Mouse (Mus musculus): ENCODE measurements around the gene Rara. TPM values are rescaled to one million over a fixed set of nuclear protein-coding genes. Genes with fewer than 3 reads are reported as not detected.
A peak's percentile ranks its signal among the peaks of the same experiment; 100 is the strongest.

Rara gene
- polyA plus RNA-seq, 1 experiment from 2014 or later, result 33.4 TPM

DNA sequence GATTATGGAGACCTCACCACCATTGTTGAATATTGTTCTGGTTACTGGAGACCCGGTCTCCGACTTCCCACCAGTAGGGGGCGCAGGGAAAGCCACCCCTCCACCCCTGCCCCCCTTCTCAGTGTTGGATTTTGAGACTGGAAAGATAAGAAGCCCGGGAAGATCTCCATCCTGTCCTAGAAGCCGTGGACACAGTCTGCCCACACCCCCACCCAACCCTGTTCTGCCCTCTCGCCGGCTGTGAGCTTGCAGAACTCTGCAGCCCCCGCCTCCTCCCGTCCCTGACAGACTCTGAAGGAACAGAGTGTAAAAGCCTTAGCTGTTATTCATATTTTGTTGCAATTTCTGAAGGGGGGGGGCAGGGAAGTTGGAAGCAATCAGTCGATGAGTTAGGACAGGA lies 26.8 kb downstream of the Rara start:
- Histone ChIP-seq H3K4me1 (ENCODE audit: control insufficient read depth in 2 of 2, insufficient read depth in 2 of 2, low read length in 2 of 2) (peaks cover 52 to 79% of the 10 kb centered on the region in 2 experiments), H3K27ac (replicated peaks in 1 of 2; ENCODE audit: control insufficient read depth in 1 of 2, insufficient read depth in 1 of 2, low read depth in 2 of 2, low read length in 2 of 2) (peak overlapping the region; percentile 73 to 85), H3K27me3 (ENCODE audit: control insufficient read depth, insufficient read depth, low read length) (no peaks in the 10 kb centered on the region), H3K36me3 (ENCODE audit: control insufficient read depth, insufficient read depth, low read length) (peaks cover 41% of the 10 kb centered on the region), H3K4me2 (ENCODE audit: low read length) (peak overlapping the region; percentile 48), H3K9ac (ENCODE audit: low read length) (peak overlapping the region; percentile 49), H3K4me3 (ENCODE audit: control insufficient read depth in 1 of 2, insufficient read depth in 1 of 2, low read depth in 1 of 2, low read length in 2 of 2) (no peak overlapping the region), H3K9me3 (ENCODE audit: control insufficient read depth, low read length) (no peaks in the 10 kb centered on the region)
- 4% methylated on average over 10 of the region's 10 CpGs for WGBS
- ATAC-seq (ENCODE audit: insufficient number of reproducible peaks, insufficient read depth, low FRiP score, low read depth), result peak; percentile 51; the same call in 1 of the 2 replicates

- Histone ChIP-seq H3K36me3 (ENCODE audit: control insufficient read depth, insufficient read depth, low read length) (peaks cover 38% of the 10 kb centered on the region), H3K27me3 (ENCODE audit: control insufficient read depth, insufficient read depth, low read length) (no peaks in the 10 kb centered on the region), H3K4me2 (ENCODE audit: low read length) (peak overlapping the region; percentile 48), H3K4me1 (ENCODE audit: control insufficient read depth in 2 of 2, insufficient read depth in 2 of 2, low read length in 2 of 2) (peaks cover 52 to 78% of the 10 kb centered on the region in 2 experiments), H3K27ac (replicated peaks in 1 of 2; ENCODE audit: control insufficient read depth in 1 of 2, insufficient read depth in 1 of 2, low read depth in 2 of 2, low read length in 2 of 2) (peak overlapping the region; percentile 73 to 85), H3K4me3 (ENCODE audit: control insufficient read depth in 1 of 2, insufficient read depth in 1 of 2, low read depth in 1 of 2, low read length in 2 of 2) (no peak overlapping the region), H3K9me3 (ENCODE audit: control insufficient read depth, low read length) (no peaks in the 10 kb centered on the region), H3K9ac (ENCODE audit: low read length) (peak overlapping the region; percentile 49)
- ATAC-seq (ENCODE audit: insufficient number of reproducible peaks, insufficient read depth, low FRiP score, low read depth), result no peak
- 14% methylated on average over 16 of the region's 17 CpGs for WGBS
These were observed 27.4 kb downstream of the Rara start for GRCm38 (mm10) chr11:98954801-98955706.

GRCm38 (mm10) chr11:98955707-98956235 lies 28.2 kb downstream of the Rara start:
- Histone ChIP-seq H3K9me3 (ENCODE audit: control insufficient read depth, low read length) (no peaks in the 10 kb centered on the region), H3K4me1 (ENCODE audit: control insufficient read depth in 2 of 2, insufficient read depth in 2 of 2, low read length in 2 of 2) (peaks cover 48 to 78% of the 10 kb centered on the region in 2 experiments), H3K4me2 (ENCODE audit: low read length) (no peak overlapping the region), H3K27ac (replicated peaks in 1 of 2; ENCODE audit: control insufficient read depth in 1 of 2, insufficient read depth in 1 of 2, low read depth in 2 of 2, low read length in 2 of 2) (peak overlapping the region; percentile 14 to 85; a peak in 3 of 4 replicates), H3K36me3 (ENCODE audit: control insufficient read depth, insufficient read depth, low read length) (peaks cover 31% of the 10 kb centered on the region), H3K4me3 (ENCODE audit: control insufficient read depth in 1 of 2, insufficient read depth in 1 of 2, low read depth in 1 of 2, low read length in 2 of 2) (no peak overlapping the region), H3K27me3 (ENCODE audit: control insufficient read depth, insufficient read depth, low read length) (no peaks in the 10 kb centered on the region), H3K9ac (ENCODE audit: low read length) (peak overlapping the region; percentile 25; the same call in 1 of the 2 replicates)
- WGBS, result 33% methylated on average over 6 of the region's 7 CpGs
- no peak for ATAC-seq (ENCODE audit: insufficient number of reproducible peaks, insufficient read depth, low FRiP score, low read depth)

DNA sequence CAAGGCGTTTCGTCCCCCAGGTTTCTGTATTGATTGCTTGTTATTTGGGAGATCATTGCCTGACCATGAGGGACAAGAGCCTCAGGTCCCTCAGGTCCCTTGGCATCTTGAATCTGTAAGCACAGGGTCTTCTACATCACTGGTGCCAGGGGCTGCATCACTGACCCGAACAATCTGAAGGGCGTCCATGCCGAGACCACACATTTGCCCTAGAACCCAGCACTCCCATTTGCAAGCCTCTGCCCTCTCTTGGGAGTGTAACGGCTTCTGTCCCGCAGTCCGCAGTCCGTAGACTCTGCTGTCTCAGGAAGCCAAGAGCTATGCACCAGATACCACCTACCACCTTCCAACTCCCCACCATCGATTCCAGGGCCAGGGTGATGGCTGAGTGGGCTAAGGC lies 28.7 kb downstream of the Rara start:
- WGBS, result 70% methylated on average over 10 of the region's 10 CpGs
- Histone ChIP-seq H3K9me3 (ENCODE audit: control insufficient read depth, low read length) (no peaks in the 10 kb centered on the region), H3K4me2 (ENCODE audit: low read length) (no peak overlapping the region), H3K4me1 (ENCODE audit: control insufficient read depth in 2 of 2, insufficient read depth in 2 of 2, low read length in 2 of 2) (peaks cover 43 to 78% of the 10 kb centered on the region in 2 experiments), H3K36me3 (ENCODE audit: control insufficient read depth, insufficient read depth, low read length) (peaks cover 31% of the 10 kb centered on the region), H3K9ac (ENCODE audit: low read length) (no peak overlapping the region), H3K27me3 (ENCODE audit: control insufficient read depth, insufficient read depth, low read length) (no peaks in the 10 kb centered on the region), H3K27ac (replicated peaks in 1 of 2; ENCODE audit: control insufficient read depth in 1 of 2, insufficient read depth in 1 of 2, low read depth in 2 of 2, low read length in 2 of 2) (no peak overlapping the region), H3K4me3 (ENCODE audit: control insufficient read depth in 1 of 2, insufficient read depth in 1 of 2, low read depth in 1 of 2, low read length in 2 of 2) (no peak overlapping the region)
- no peak for ATAC-seq (ENCODE audit: insufficient number of reproducible peaks, insufficient read depth, low FRiP score, low read depth)

GRCm38 (mm10) chr11:98959437-98960312 lies 32.1 kb downstream of the Rara start:
- no peaks in the 10 kb centered on the region for H3K9me3 ChIP-seq (ENCODE audit: control insufficient read depth, low read length)
- ATAC-seq (ENCODE audit: insufficient number of reproducible peaks, insufficient read depth, low FRiP score, low read depth), result no peak
- peak overlapping the region; percentile 63 to 91 for H3K27ac ChIP-seq (replicated peaks in 1 of 2; ENCODE audit: control insufficient read depth in 1 of 2, insufficient read depth in 1 of 2, low read depth in 2 of 2, low read length in 2 of 2)
- H3K4me3 ChIP-seq (ENCODE audit: control insufficient read depth in 1 of 2, insufficient read depth in 1 of 2, low read depth in 1 of 2, low read length in 2 of 2), result peak overlapping the region; percentile 55 to 65
- peaks cover 44 to 77% of the 10 kb centered on the region in 2 experiments for H3K4me1 ChIP-seq (ENCODE audit: control insufficient read depth in 2 of 2, insufficient read depth in 2 of 2, low read length in 2 of 2)
- H3K36me3 ChIP-seq (ENCODE audit: control insufficient read depth, insufficient read depth, low read length), result peaks cover 20% of the 10 kb centered on the region
- H3K9ac ChIP-seq (ENCODE audit: low read length), result peak overlapping the region; percentile 82
- peak overlapping the region; percentile 88 for H3K4me2 ChIP-seq (ENCODE audit: low read length)
- under 1% methylated on average over 43 of the region's 43 CpGs for WGBS
- no peaks in the 10 kb centered on the region for H3K27me3 ChIP-seq (ENCODE audit: control insufficient read depth, insufficient read depth, low read length)

DNA sequence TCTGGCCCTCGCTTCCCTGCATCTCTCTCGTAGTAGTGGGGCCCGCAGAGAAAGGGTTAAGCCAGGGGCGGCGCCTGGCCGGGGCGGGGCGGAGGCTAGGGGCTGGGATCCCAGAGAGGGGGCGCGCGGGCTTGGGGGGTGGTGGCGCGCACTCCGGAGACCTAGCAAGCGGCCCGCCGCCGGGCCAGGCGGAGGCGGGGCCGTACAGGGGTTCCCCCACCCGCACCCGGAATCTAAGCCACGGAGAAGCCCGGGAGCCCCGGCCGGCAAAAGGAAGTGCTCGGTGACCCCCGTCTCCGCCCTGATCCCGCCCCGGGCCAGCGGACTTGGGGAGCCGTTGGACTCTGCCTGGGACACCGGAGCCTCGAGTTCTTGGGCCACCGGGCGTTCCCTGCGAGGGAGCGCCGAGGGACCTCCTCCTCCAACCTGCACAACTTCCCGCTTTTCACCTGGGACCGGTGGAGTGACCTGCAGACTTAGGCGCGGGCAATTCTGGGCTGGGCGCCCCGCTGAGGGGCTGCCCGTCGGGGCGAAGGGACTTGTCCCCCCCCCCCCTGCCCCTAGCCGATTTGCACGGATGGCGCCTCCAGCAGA lies 32.8 kb downstream of the Rara start:
- Histone ChIP-seq H3K4me3 (ENCODE audit: control insufficient read depth in 1 of 2, insufficient read depth in 1 of 2, low read depth in 1 of 2, low read length in 2 of 2) (peak overlapping the region; percentile 55 to 65), H3K27ac (replicated peaks in 1 of 2; ENCODE audit: control insufficient read depth in 1 of 2, insufficient read depth in 1 of 2, low read depth in 2 of 2, low read length in 2 of 2) (peak overlapping the region; percentile 36 to 91), H3K27me3 (ENCODE audit: control insufficient read depth, insufficient read depth, low read length) (no peaks in the 10 kb centered on the region), H3K4me2 (ENCODE audit: low read length) (peak overlapping the region; percentile 88), H3K36me3 (ENCODE audit: control insufficient read depth, insufficient read depth, low read length) (peaks cover 20% of the 10 kb centered on the region), H3K4me1 (ENCODE audit: control insufficient read depth in 2 of 2, insufficient read depth in 2 of 2, low read length in 2 of 2) (peaks cover 44 to 77% of the 10 kb centered on the region in 2 experiments), H3K9me3 (ENCODE audit: control insufficient read depth, low read length) (no peaks in the 10 kb centered on the region), H3K9ac (ENCODE audit: low read length) (peak overlapping the region; percentile 82)
- WGBS, result under 1% methylated on average over 46 of the region's 53 CpGs
- peak; percentile 26; the same call in 1 of the 2 replicates for ATAC-seq (ENCODE audit: insufficient number of reproducible peaks, insufficient read depth, low FRiP score, low read depth)
